Mouse (Mus musculus): ENCODE data around the gene Pfdn5.

Pfdn5 gene

DNA sequence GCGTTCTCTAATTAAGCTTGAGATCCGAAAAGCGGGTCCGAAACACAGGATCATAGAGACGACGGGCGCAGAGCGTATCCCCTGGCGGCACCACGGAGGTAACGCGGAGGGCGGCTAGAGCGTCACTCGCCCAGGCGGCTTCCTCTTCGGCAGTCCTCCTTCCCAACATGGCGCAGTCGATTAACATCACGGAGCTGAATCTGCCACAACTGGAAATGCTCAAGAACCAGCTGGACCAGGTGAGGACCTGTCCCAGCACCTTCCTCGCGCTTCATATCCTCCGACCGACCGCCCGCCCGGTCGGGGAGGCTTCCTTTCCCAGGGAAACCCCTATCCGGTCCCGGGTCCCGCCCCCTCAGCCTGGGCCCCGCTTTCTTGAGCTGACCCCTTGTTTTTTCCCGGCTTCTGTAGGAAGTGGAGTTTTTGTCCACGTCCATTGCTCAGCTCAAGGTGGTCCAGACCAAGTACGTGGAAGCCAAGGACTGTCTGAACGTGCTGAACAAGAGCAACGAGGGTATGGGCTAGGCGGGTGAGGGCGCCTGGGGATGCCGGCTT is at the start of gene Pfdn5:
TSS of gene Pfdn5 (plus strand) at position 95 of the 555 bp plus-strand sequence.
- in situ Hi-C loops (cut with MboI; ENCODE audit: low sequenced_read_pairs): no loop called here

DNA sequence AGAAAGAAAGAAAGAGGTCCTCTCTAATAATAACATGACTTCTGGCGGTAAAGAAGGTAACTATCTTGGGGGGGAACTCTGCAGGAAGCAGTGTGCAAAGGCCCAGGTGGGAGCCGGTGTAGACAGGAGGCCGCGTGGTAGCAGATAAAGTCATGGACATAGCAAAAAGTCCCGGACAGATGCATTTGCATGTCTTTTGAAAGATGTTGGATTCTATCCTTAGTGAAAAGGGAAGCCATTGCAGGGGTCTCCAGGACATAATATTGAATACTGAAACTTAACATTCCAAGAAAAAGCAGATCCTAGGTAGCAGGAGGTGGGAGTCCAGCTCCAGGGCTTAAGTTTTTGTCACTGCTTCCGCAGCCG is 47.2 kb upstream of the Pfdn5 start:
- in situ Hi-C loops (cut with MboI; ENCODE audit: low sequenced_read_pairs): no loop called here

DNA sequence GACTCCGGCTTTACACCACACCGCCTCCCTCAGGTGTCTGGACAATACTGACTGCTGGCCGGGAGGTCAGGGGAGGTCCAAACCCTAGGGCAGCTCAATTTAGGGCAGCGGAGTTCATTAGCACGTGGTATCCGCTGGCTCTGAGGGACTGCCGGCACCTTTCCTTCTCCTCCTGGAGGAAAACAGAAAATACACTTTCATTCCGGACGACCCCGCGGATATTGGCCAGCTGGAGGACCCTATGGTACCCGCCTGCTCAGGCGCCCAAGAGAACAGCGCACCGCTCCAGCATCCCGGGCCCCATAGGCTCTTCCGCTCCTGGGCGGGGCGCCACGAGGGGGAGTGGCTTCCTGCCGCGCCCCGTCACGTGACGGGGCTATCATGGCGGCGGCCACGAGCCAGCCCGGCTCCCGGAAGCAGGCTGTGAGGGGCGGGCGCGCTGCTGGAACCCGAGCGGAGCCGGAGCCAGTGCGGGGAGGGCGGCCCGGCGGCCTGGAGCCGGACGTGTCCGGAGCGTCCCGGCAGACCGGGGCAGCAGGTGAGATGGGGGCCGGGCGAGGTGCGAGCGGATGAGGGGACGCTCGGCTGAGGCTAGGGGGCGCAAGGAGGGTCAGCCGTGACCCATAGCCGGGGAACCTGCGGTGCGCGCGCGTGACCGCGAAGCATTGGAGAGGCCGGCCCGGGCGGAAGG is 46.7 kb upstream of the Pfdn5 start, which contains the start of gene Mfsd5:
TSS of gene Mfsd5 (plus strand) at position 363 of the 691 bp plus-strand sequence.
- in situ Hi-C loops (cut with MboI; ENCODE audit: low sequenced_read_pairs): no loop called here

DNA sequence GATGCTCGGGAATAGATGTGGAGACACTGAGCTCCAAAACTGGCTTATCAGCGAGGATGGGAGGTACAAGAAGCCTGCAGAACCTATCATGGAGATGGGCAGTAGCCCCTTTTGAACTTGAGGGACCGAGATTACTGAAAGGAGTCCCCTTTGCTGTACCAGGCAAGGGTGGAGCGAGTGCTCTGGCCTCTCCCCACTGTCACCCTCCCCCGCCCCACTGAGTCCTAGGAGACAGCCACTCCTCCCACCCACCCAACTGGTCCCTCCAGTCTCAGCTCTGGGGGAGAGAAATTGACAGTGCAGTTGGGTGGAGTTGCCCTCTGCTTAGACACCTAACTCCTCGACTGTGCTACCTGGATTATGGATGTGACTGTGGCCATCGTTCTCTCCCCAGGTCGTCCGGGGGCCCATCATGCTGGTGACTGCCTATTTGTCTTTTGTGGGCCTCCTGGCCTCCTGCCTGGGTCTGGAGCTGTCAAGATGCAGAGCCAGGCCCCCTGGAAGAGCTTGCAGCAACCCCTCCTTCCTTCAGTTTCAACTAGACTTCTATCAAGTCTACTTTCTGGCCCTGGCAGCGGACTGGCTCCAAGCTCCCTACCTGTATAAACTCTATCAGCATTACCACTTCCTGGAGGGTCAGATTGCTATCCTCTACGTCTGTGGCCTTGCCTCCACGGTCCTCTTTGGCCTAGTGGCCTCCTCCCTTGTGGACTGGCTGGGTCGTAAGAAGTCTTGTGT is 46.0 kb upstream of the Pfdn5 start:
- in situ Hi-C loops (cut with MboI; ENCODE audit: low sequenced_read_pairs): no loop called here

DNA sequence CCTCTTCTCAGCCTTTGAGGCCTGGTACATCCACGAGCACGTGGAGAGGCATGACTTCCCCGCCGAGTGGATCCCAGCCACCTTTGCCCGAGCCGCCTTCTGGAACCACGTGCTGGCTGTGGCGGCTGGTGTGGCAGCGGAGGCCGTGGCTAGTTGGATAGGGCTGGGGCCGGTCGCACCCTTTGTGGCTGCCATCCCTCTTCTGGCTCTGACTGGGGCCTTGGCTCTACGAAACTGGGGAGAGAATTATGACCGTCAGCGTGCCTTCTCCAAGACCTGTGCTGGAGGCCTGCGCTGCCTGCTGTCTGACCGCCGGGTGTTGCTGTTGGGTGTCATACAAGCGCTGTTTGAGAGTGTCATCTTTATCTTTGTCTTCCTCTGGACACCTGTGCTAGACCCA is 45.3 kb upstream of the Pfdn5 start:
- in situ Hi-C loops (cut with MboI; ENCODE audit: low sequenced_read_pairs): no loop called here

DNA sequence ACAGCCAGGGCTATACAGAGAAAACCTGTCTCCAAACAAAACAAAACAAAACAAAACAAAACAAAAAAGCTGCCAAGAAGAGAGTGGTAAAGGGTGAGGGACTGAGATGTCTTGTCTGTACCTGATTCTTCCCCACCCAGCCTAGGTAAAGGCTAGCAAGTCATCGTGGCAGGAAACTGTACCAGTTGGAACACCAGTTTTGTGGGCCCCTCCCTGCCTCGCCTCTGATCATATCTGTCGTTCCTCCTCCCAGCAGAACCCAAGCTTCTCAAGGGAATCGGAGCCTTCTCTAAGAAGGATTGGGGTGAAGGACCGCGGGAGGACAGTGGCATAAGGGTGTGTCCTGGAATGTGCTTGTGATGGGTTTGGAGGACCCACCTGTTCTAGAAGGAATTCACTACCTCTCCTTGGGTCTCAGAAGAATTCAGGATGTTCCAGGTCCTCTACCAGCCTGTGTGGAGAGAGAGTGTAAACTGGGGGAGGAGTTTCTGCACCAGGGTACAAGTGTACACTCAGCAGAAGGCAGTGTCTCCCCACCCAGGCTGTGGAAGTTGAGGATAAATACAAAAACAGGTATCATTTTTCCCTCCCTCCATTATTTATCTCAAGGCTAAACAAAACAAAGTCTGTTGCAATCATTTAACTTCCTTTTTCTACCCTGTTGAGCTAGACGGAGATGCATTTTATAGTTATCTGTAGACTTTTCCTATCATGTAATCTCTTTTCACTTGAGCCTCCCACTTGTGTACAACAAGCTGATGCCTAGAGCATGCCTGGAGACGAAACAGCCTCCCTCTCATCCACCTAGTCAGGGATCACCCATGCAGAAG is 43.2 kb upstream of the Pfdn5 start:
- in situ Hi-C loops (cut with MboI; ENCODE audit: low sequenced_read_pairs): no loop called here

DNA sequence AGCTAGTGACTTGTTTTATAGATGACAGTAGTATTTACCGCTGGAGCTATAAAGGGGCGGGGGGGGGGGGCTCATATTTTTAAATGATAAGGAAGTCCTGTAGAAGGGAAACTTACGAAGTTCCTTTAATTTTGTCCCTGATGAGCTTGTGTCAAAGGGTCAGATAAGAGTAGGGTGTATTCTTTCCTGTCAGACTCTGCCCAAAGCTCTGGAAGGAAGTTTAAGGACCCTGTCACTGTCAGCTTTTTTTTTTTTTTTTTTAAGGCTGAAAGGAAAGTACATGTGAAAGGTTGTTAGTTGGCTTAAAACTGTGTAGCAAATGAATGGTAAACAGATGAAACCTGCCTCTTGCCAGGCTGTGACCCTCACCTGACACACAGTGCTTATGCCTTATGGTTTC is 42.3 kb upstream of the Pfdn5 start:
- in situ Hi-C loops (cut with MboI; ENCODE audit: low sequenced_read_pairs): no loop called here

DNA sequence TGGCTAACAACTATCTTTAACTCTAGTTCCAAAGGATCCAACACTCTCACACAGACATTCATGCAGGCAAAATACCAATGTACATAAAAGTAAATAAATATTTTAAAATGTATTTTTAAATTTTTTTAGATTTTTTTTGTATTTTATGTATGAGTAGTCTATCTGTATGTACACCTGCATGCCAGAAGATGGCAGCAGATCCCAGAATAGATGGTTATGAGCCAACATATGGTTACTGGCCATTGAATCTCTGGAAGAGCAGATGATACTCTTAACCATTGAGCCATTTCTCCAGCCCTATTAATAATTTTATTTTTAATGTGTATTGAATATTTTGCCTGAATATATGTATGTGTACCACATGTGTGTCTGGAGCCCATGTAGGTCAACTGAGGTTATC is 38.5 kb upstream of the Pfdn5 start:
- in situ Hi-C loops (cut with MboI; ENCODE audit: low sequenced_read_pairs): no loop called here

DNA sequence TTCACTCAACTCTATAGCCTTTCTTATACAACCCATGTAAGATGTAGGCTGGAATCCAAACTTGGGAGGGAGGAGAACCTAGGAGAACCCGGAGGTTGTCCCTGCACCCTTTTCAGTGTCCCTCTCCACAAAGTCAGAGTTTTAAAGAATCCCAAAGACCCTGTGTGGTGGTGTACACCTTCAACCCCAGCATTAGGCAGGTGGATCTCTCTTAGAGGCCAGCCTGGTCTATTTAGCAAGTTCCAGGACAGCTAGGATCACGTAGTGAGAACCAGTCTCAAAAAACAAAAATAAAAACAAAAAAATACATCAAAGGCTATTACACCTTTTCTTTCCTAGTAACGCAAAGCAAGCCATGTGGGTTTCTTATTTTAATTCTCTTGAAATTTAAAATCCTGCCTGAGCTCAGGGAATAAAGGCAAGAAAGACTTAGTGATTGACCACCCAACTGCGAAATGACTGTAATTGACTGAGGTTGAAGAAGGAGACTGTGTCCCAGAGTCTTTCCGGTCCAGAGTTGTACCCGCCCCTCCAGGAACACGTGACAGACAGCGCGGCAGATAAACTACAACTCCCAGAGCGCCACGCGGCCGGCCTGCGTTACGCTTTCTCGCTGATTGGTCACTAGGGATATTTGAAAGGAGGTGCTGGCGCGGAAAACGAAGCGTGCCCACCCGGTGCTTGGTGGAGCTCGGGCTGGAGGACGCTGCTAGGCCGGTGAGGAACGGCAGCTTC is 30.1 kb upstream of the Pfdn5 start, which contains the start of gene Espl1:
TSS of gene Espl1 (plus strand) at position 634 of the 735 bp plus-strand sequence.
- in situ Hi-C loops (cut with MboI; ENCODE audit: low sequenced_read_pairs): no loop called here

DNA sequence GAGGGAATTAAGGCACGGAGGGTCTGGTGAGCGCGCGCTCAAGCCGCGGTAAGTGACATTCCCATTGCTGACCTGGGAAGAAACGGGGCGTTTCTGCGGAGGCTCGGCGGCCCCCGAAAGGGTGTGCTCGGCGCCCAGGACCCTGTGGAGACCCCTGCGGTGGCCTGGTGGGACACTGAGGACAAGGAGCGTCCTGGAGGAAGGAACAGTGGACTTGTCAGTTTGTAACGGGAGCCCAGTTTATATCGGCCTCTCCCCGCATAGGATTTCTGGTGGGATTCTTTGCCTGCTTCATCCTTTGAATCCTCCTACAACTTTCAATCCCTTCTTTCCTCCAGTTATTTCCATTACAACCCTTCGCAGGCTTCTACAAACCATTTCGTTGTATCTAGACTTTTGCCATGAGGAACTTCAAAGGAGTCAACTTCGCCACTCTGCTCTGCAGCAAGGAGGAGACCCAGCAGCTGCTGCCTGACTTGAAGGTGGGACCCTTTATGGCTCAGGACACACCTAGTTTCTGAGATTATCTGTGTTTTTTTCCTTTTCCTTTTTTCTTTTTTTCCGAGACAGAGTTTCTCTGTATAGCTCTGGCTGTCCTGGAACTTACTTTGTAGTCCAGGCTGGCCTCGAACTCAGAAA is 29.4 kb upstream of the Pfdn5 start:
- in situ Hi-C loops (cut with MboI; ENCODE audit: low sequenced_read_pairs): no loop called here

DNA sequence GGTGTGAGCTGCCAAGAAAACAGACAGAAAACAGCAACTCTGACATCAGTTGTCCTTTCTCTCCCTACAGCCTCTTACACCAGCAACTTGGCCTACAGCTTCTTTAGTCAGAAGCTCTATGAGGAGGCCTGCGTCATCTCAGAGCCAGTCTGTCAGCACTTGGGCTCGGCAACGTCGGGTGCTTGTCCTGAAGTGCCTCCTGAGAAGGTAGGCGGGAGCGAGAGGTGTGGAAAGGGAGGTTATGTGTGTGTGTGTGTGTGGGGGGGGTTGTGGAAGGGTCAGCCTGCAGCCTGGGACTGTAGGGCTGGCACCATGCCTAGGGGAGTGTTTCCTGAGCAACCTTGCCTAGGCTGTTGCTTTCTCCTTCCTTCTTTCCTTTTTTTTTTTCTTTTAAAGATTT is 23.4 kb upstream of the Pfdn5 start:
- in situ Hi-C loops (cut with MboI; ENCODE audit: low sequenced_read_pairs): no loop called here

DNA sequence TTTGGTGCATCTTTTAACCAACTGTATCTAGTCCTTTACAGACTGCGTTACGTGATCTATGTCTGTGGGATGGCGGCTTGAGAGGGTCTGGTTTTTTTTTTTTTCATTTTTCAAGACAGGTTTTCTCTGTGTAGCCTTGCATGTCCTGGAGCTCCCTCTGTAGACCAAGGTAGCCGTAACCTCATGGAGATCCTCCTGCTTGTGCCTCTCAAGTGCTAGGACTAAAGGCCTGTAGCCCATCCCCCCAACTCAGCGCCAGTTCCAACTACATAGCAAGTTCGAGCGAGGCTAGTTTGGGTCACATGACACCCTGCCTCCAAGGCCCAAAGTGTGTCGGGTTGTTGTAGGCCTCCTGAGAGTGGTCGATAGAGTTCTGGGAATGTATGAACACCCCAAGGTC is 17.2 kb upstream of the Pfdn5 start:
- in situ Hi-C loops (cut with MboI; ENCODE audit: low sequenced_read_pairs): no loop called here

DNA sequence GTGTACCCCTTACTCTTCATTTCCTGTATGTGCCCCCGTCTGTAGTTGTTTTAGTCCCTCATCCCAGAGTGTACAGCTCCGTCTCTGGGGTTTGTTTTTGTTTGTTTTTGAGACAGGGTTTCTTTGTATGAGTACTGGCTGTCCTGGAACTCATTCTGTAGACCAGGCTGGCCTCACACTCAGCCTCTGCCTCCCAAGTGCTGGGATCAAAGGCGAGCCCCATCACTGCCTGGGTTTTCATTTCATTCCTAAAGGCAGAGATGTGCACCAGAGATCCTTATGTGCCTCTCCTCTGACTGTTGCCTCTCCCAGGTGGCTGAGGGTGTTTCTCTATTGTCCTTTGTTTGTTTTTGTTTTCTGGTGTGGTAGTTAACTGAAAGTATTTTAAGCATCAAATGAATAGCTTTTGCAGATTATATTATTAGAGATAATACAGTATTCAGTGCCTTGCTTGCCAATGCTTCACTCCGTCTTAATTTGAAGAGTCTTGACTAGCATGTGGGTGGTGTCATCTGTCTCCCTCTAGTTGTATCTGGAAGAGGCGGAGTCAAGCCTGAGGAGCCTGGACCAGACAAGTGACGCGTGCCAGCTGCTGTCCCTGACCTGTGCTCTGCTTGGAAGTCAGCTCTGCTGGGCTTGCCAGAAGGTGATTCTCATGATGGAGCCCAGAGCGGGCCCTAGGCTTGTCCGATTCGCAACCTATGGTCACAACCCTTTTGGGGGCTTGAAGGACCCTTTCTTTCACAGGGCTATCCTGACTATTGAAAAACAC is 15.7 kb upstream of the Pfdn5 start:
- in situ Hi-C loops (cut with MboI; ENCODE audit: low sequenced_read_pairs): no loop called here

DNA sequence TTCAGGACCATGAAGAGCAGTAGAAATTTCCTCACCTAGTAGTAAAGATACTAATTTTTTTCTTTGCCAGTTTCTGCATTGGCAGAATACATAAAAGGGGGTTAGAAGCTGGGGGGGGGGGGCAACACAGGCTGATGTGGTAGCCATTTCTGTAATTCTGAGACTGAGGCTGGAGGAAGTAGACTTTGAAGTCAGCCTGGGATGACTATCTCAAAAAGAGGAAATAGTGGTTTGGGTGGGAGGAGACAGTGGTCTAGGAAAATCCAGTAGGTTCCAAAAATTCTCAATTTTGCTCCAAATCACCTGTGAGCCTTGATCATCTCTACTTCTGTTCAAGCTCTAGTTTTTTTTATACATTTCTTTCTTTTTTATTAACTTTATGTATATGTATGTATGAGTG is 14.4 kb upstream of the Pfdn5 start:
- in situ Hi-C loops (cut with MboI; ENCODE audit: low sequenced_read_pairs): no loop called here

DNA sequence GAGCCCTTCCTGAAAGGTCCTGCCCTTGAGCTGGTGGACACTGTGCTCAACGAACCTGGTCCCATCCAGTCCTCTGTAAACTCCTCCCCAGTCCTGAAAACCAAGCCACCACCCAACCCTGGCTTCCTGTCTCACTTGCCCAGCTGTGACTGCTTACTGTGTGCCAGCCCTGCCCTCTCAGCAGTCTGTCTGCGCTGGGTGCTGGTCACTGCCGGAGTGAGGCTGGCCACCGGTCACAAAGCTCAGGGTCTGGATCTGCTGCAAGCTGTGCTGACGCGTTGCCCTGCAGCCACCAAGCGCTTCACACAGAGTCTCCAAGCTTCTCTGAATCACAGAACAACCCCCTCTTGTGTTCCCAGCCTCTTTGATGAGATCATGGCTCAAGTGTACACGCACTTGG is 10.6 kb upstream of the Pfdn5 start:
- in situ Hi-C loops (cut with MboI; ENCODE audit: low sequenced_read_pairs): no loop called here

DNA sequence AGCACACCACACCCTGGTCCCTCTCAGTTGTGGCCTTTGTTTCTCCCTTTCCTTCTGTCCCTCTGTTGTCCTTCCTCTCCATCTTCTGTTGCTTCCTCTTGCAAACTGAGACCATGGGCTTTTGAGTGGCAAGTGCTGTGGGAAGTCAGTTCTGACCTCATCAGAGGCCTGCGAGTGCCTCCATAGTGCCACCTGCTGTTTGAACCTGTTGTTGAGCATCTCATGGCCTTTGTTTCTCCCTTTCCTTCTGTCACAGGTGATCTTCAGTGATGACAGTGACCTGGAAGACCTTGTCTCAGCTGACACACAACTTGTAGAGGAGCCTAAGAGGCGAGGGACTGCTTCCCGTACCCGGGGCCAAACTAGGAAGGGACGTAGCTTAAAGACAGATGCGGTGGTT is 9.7 kb upstream of the Pfdn5 start:
- in situ Hi-C loops (cut with MboI; ENCODE audit: low sequenced_read_pairs): no loop called here

DNA sequence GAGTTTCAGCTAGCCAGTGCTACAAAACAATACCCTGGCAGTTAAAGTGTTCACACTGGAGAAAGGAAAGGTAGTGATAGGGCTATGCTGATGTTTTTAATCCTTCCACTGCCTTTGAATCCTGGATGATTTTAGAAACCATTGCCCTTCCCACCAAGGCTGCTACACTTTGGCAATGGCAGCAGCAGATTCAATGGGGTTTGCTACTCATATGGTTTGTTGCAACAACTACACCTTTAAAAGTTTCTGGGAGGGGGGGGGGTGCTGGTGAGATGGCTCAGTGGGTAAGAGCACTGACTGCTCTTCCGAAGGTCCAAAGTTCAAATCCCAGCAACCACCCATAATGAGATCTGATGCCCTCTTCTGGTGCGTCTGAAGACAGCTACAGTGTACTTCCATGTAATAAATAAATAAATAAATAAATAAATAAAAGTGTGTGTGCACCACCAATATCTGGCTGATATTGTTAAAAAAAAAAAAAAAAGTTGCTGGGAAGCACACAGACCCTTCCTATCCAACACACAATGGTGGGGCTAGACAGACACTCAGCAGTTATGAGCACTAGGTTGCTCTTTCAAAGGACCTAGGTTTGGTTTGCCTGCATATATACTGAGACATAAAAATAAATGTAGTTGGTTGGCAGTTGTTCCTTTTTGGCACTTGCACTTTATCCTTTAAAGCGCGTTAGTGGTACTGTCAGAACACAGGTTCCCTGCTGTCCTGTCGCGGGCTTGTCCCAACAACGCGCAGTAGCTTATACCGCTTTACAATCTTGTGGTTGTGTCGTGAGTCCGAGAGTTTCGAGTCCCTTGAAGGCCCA is 1.1 kb upstream of the Pfdn5 start:
- in situ Hi-C loops (cut with MboI; ENCODE audit: low sequenced_read_pairs): no loop called here

DNA sequence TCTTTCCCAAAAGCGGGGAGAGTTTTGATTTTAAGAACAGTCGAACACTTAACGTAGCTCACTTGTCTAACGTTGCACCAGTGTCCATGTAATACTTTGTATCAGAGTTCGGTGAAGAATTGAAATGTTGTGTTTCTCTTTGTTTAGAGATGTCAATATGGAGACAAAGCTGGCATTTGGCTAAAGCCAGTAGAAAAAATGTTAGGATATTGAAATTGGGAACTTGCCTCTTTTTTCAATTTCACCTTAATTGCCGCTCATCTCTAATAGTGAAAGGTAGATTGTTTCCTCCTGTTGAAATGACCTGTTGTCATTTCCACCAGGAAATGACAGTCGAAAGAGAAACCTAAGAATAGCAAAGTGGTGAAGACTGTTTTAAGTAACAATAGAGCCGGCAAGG is 976 bp downstream of the Pfdn5 start:
- in situ Hi-C loops (cut with MboI; ENCODE audit: low sequenced_read_pairs): no loop called here

DNA sequence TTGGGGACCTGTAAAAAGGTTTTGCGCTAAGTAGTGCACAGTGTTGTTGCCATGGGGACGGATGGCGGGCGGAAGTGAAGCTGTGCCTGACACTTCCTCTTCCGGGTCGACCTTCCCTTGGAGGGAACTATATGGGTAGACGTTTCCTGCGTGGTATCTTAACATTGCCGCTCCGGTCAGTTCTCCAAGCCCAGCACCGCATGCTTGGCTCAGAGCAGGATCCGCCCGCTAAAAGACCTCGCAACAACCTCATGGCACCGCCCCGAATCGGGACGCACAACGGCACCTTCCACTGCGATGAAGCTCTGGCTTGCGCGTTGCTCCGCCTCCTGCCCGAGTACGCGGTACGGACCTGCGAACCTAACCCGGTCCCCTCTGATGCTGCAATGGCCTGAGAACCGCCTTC is 5.7 kb downstream of the Pfdn5 start, which contains the start of gene Myg1:
TSS of gene Myg1 (plus strand) at position 100 of the 406 bp plus-strand sequence.
- in situ Hi-C loops (cut with MboI; ENCODE audit: low sequenced_read_pairs): no loop called here

Measured in CH12F3 (cell line).